Mouse (Mus musculus) leukemia stem cell, adult 10-12 weeks (primary cell): ENCODE data around the gene Fmo2. TPM values are rescaled to one million over a fixed set of nuclear protein-coding genes. Genes with fewer than 3 reads are reported as not detected.

Source experiments
- polyA plus RNA-seq: library from polyadenylated mRNA; stranded (reverse); fragments of >175 nt; gene quantifications from 2 replicates; pipeline ENCODE4 v1.2.3, GENCODE M21; 2012; ENCODE audit warnings: low replicate concordance

Fmo2 gene
- polyA plus RNA-seq = 0.06 TPM in 1 of 2 replicates, not detected in the other

DNA sequence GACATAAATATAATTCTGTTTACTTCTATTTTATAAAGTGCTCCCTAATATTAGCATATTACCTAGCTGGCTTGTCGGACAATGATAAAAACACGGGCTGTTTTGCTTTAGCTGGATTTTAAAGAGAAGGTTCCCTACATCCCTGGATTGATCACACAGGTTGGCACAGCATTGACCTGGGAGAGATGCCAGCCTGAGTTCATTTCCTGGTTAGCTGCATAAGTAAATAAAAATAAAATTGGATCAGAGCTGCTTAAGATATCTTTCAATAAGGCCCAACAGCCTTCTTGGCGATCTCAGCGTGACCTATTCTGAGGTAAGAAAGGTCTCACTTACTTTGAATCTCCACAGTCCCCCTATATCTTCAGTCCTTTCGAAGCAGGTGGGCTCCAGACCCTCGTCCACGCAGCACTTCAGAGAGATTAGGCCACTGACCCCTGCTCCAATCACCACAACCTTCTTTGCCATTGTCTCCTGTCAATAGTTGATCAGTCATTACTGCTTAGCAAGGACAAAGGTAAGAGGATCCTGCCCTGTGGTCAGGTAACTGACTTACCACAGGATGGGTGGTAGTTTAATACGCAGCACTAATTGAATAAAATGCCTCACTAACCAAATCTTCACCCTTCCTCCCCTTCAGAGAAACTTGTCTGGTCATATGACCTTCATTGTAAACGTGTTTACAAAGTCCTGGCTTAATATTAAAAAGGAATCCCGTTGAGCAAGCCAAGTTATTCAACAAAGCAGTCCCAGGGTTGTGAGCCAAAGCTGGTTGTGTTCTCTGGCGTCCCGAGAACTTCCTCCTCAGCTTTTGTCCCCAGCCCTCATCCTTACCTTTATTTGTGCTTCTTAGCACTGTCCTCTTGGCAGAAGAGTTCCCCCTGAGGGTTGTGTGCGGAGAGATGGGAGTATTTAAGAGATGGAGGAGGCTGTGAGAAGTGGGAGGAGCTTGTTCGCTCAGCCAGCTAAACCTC, at the start of gene Fmo2:
TSS of gene Fmo2 (minus strand) at position 889 of the 974 bp plus-strand sequence.

GRCm38 (mm10) chr1:162937415-162937814, 38.9 kb upstream of the Fmo2 start, which contains the start of gene Fmo6:
Gene Fmo6 (minus strand): TSS chr1:162937515.

GRCm38 (mm10) chr1:162866280-162866681, 32.2 kb downstream of the Fmo2 start, which contains the start of gene Fmo1:
Gene Fmo1 (minus strand): TSS chr1:162866610.

Other genes with a start within 250 kb of the Fmo2 start
- gene Myocos, start 240.5 kb downstream of the Fmo2 start, polyA plus RNA-seq = not detected in 2 replicates
- 35.5 and 58.9 TPM in 2 replicates for gene Prrc2c, start 158.2 kb downstream of the Fmo2 start, polyA plus RNA-seq
- gene Fmo4, start 84.8 kb downstream of the Fmo2 start, polyA plus RNA-seq = not detected in 2 replicates
- not detected in 2 replicates for gene Fmo1, start 32.1 kb downstream of the Fmo2 start, polyA plus RNA-seq
- gene Fmo6, start 38.8 kb upstream of the Fmo2 start, polyA plus RNA-seq = not detected in 2 replicates
- gene Fmo3, start 85.8 kb upstream of the Fmo2 start, polyA plus RNA-seq = not detected in 2 replicates
- gene Mroh9, start 186.9 kb upstream of the Fmo2 start, polyA plus RNA-seq = not detected in 2 replicates